Mouse (Mus musculus) CH12.LX (cell line): ENCODE results near the gene Itk. TPM values are rescaled to one million over a fixed set of nuclear protein-coding genes. Genes with fewer than 3 reads are reported as not detected.
A peak's percentile ranks its signal among the peaks of the same experiment; 100 is the strongest.

Experiments used
- DNase-seq: peaks from one replicate; pipeline ENCODE4 v3.0.0-alpha.2; 2013; ENCODE audit errors: extremely low read depth
- H3K27ac ChIP-seq: 2 replicates; pipeline ENCODE4 v1.5.1; 2012; ENCODE audit warnings: low read depth, mild to moderate bottlenecking, control low read depth, moderate library complexity; ENCODE audit not compliant: insufficient read depth
- H3K27me3 ChIP-seq: replicated peaks from 2 replicates; pipeline ENCODE3; 2012; ENCODE audit warnings: inconsistent platforms
- H3K36me3 ChIP-seq, 2 experiments: replicated peaks in 1 of 2; 2 replicates each; pipeline versions ENCODE3 to v1.6.1; 2012; ENCODE audit warnings: inconsistent platforms in 1 of 2, low read length in 1 of 2, mild to moderate bottlenecking in 1 of 2, mixed read lengths in 1 of 2, moderate library complexity in 1 of 2; ENCODE audit not compliant: control insufficient read depth in 1 of 2, insufficient read depth in 1 of 2
- H3K4me1 ChIP-seq, 2 experiments: 2 replicates each; pipeline ENCODE4 v1.6.1; 2012; ENCODE audit warnings: inconsistent platforms in 1 of 2, moderate library complexity in 1 of 2; ENCODE audit not compliant: insufficient read depth in 2 of 2, control insufficient read depth in 1 of 2
- H3K4me2 ChIP-seq: 2 replicates; pipeline ENCODE4 v1.6.1; 2012; ENCODE audit warnings: low read depth, mild to moderate bottlenecking, control low read depth; ENCODE audit not compliant: poor library complexity, insufficient read depth, severe bottlenecking
- H3K4me3 ChIP-seq, 3 experiments: fragments of 150-350 bp in 1 of 3; sonication (generic) in 1 of 3; replicated peaks in 1 of 3; 2 replicates each; pipeline versions ENCODE3 to v1.5.1; 2011 to 2012; ENCODE audit warnings: low read depth in 2 of 3, low read length in 2 of 3, mild to moderate bottlenecking in 2 of 3, moderate library complexity in 2 of 3, control low read depth in 1 of 3, improper control_type of control experiment in 1 of 3, inconsistent platforms in 1 of 3, mixed read lengths in 1 of 3; ENCODE audit not compliant: poor library complexity in 1 of 3
- H3K79me2 ChIP-seq: replicated peaks from 2 replicates; pipeline ENCODE4 v1.6.1; 2012; ENCODE audit warnings: mild to moderate bottlenecking, moderate library complexity; ENCODE audit not compliant: control insufficient read depth, poor library complexity, insufficient read depth, severe bottlenecking; ENCODE audit errors: extremely low read depth
- H3K9ac ChIP-seq: 2 replicates; pipeline ENCODE4 v1.6.1; 2012; ENCODE audit warnings: low read depth, mild to moderate bottlenecking, control low read depth, moderate library complexity; ENCODE audit not compliant: insufficient read depth
- H3K9me3 ChIP-seq: replicated peaks from 2 replicates; pipeline ENCODE3; 2012; ENCODE audit warnings: low read length, inconsistent platforms, mixed read lengths
- BHLHE40 ChIP-seq: IDR thresholded peaks from 2 replicates; pipeline ENCODE4 v1.6.1; 2011; ENCODE audit warnings: mild to moderate bottlenecking, low read depth, low read length, improper control_type of control experiment
- CHD1 ChIP-seq: IDR thresholded peaks from 2 replicates; pipeline ENCODE4 v1.6.1; 2012; ENCODE audit warnings: low read depth, low read length, improper control_type of control experiment, inconsistent platforms
- CHD2 ChIP-seq: IDR thresholded peaks from 2 replicates; pipeline ENCODE4 v1.6.1; 2011; ENCODE audit warnings: low read length, improper control_type of control experiment
- CTCF ChIP-seq, 2 experiments: IDR thresholded peaks in 1 of 2; conservative IDR thresholded peaks in 1 of 2; 2 replicates each; pipeline ENCODE4 v1.5.1; 2011 to 2012; ENCODE audit warnings: low read depth in 2 of 2, low read length in 2 of 2, improper control_type of control experiment in 1 of 2, inconsistent platforms in 1 of 2, mild to moderate bottlenecking in 1 of 2, moderate library complexity in 1 of 2
- E2F4 ChIP-seq: IDR thresholded peaks from 2 replicates; pipeline ENCODE4 v1.6.1; 2011; ENCODE audit warnings: low read depth, low read length, improper control_type of control experiment; ENCODE audit not compliant: insufficient replicate concordance
- ELF1 ChIP-seq: IDR thresholded peaks from 2 replicates; pipeline ENCODE4 v1.6.1; 2014; ENCODE audit warnings: low read depth, mild to moderate bottlenecking, inconsistent platforms, low read length, improper control_type of control experiment
- EP300 ChIP-seq: IDR thresholded peaks from 2 replicates; pipeline ENCODE4 v1.6.1; 2011; ENCODE audit warnings: low read length, improper control_type of control experiment
- ETS1 ChIP-seq: conservative IDR thresholded peaks from 2 replicates; pipeline ENCODE4 v1.6.1; 2012; ENCODE audit warnings: low read depth, mild to moderate bottlenecking, inconsistent platforms, low read length, improper control_type of control experiment, moderate library complexity
- GABPA ChIP-seq: IDR thresholded peaks from 2 replicates; pipeline ENCODE4 v1.6.1; 2012; ENCODE audit warnings: low read depth, low read length, improper control_type of control experiment, inconsistent platforms; ENCODE audit not compliant: insufficient replicate concordance
- HCFC1 ChIP-seq: IDR thresholded peaks from 2 replicates; pipeline ENCODE4 v1.6.1; 2012; ENCODE audit warnings: low read depth, mild to moderate bottlenecking, inconsistent platforms, low read length, improper control_type of control experiment
- IRF4 ChIP-seq: IDR thresholded peaks from 2 replicates; pipeline ENCODE4 v1.6.1; 2014; ENCODE audit warnings: low read depth, mild to moderate bottlenecking, inconsistent platforms, low read length, improper control_type of control experiment
- JUN ChIP-seq: IDR thresholded peaks from 2 replicates; pipeline ENCODE4 v1.6.1; 2011; ENCODE audit warnings: low read depth, mild to moderate bottlenecking, low read length, improper control_type of control experiment, moderate library complexity; ENCODE audit not compliant: insufficient read depth
- JUND ChIP-seq: conservative IDR thresholded peaks from 2 replicates; pipeline ENCODE4 v1.6.1; 2011; ENCODE audit warnings: low read depth, low read length, improper control_type of control experiment
- KAT2A ChIP-seq: IDR thresholded peaks from 2 replicates; pipeline ENCODE4 v1.6.1; 2012; ENCODE audit warnings: low read length, improper control_type of control experiment, inconsistent platforms; ENCODE audit not compliant: insufficient replicate concordance
- MAFK ChIP-seq: IDR thresholded peaks from 2 replicates; pipeline ENCODE4 v1.6.1; 2011; ENCODE audit warnings: low read length, improper control_type of control experiment; ENCODE audit not compliant: insufficient replicate concordance
- MAX ChIP-seq: IDR thresholded peaks from 2 replicates; pipeline ENCODE4 v1.6.1; 2011; ENCODE audit warnings: low read length, improper control_type of control experiment
- MAZ ChIP-seq: IDR thresholded peaks from 2 replicates; pipeline ENCODE4 v1.6.1; 2012; ENCODE audit warnings: low read depth, mild to moderate bottlenecking, inconsistent platforms, low read length, improper control_type of control experiment, moderate library complexity
- MEF2A ChIP-seq: IDR thresholded peaks from 2 replicates; pipeline ENCODE4 v1.6.1; 2014; ENCODE audit warnings: low read depth, mild to moderate bottlenecking, inconsistent platforms, low read length, improper control_type of control experiment, borderline replicate concordance
- MXI1 ChIP-seq: IDR thresholded peaks from 2 replicates; pipeline ENCODE4 v1.6.1; 2011; ENCODE audit warnings: mild to moderate bottlenecking, low read depth, low read length, improper control_type of control experiment
- MYC ChIP-seq: IDR thresholded peaks from 2 replicates; pipeline ENCODE4 v1.6.1; 2011; ENCODE audit warnings: low read depth, mild to moderate bottlenecking, improper control_type of control experiment, low read length
- NELFE ChIP-seq: IDR thresholded peaks from 2 replicates; pipeline ENCODE4 v1.6.1; 2011; ENCODE audit warnings: low read depth, low read length, improper control_type of control experiment
- NRF1 ChIP-seq: IDR thresholded peaks from 2 replicates; pipeline ENCODE4 v1.6.1; 2014; ENCODE audit warnings: low read depth, mild to moderate bottlenecking, inconsistent platforms, low read length, improper control_type of control experiment, moderate library complexity
- PAX5 ChIP-seq: IDR thresholded peaks from 2 replicates; pipeline ENCODE4 v1.6.1; 2012; ENCODE audit warnings: low read length, inconsistent platforms, mixed read lengths
- POLR2A ChIP-seq: IDR thresholded peaks from 2 replicates; pipeline ENCODE4 v1.6.1; 2011; ENCODE audit warnings: low read depth, mild to moderate bottlenecking, improper control_type of control experiment, low read length
- POLR2AphosphoS2 ChIP-seq: IDR thresholded peaks from 2 replicates; pipeline ENCODE4 v1.6.1; 2011; ENCODE audit warnings: low read depth, low read length, improper control_type of control experiment
- RAD21 ChIP-seq: IDR thresholded peaks from 2 replicates; pipeline ENCODE4 v1.6.1; 2011; ENCODE audit warnings: low read depth, mild to moderate bottlenecking, low read length, improper control_type of control experiment, moderate library complexity
- RCOR1 ChIP-seq: conservative IDR thresholded peaks from 2 replicates; pipeline ENCODE4 v1.6.1; 2012; ENCODE audit warnings: low read depth, mild to moderate bottlenecking, inconsistent platforms, low read length, improper control_type of control experiment
- SIN3A ChIP-seq: IDR thresholded peaks from 2 replicates; pipeline ENCODE4 v1.6.1; 2012; ENCODE audit warnings: low read length, improper control_type of control experiment, inconsistent platforms
- SMC3 ChIP-seq: IDR thresholded peaks from 2 replicates; pipeline ENCODE4 v1.6.1; 2011; ENCODE audit warnings: low read depth, low read length, improper control_type of control experiment
- TBP ChIP-seq: conservative IDR thresholded peaks from 2 replicates; pipeline ENCODE4 v1.6.1; 2011; ENCODE audit warnings: low read depth, low read length, improper control_type of control experiment
- TCF12 ChIP-seq: IDR thresholded peaks from 2 replicates; pipeline ENCODE4 v1.6.1; 2014; ENCODE audit warnings: low read depth, mild to moderate bottlenecking, inconsistent platforms, low read length, improper control_type of control experiment
- UBTF ChIP-seq: IDR thresholded peaks from 2 replicates; pipeline ENCODE4 v1.6.1; 2012; ENCODE audit warnings: low read depth, mild to moderate bottlenecking, inconsistent platforms, low read length, improper control_type of control experiment, moderate library complexity
- USF1 ChIP-seq: IDR thresholded peaks from 2 replicates; pipeline ENCODE4 v1.6.1; 2014; ENCODE audit warnings: low read depth, mild to moderate bottlenecking, inconsistent platforms, low read length, improper control_type of control experiment
- USF2 ChIP-seq: conservative IDR thresholded peaks from 2 replicates; pipeline ENCODE4 v1.6.1; 2011; ENCODE audit warnings: low read depth, low read length, improper control_type of control experiment
- ZC3H11A ChIP-seq: IDR thresholded peaks from 2 replicates; pipeline ENCODE4 v1.6.1; 2012; ENCODE audit warnings: low read depth, mild to moderate bottlenecking, inconsistent platforms, low read length, improper control_type of control experiment
- ZKSCAN1 ChIP-seq: IDR thresholded peaks from 2 replicates; pipeline ENCODE4 v1.6.1; 2012; ENCODE audit warnings: low read depth, inconsistent platforms, low read length, improper control_type of control experiment, borderline replicate concordance
- ZMIZ1 ChIP-seq: IDR thresholded peaks from 2 replicates; pipeline ENCODE4 v1.6.1; 2012; ENCODE audit warnings: low read depth, mild to moderate bottlenecking, inconsistent platforms, low read length, improper control_type of control experiment
- ZNF384 ChIP-seq: IDR thresholded peaks from 2 replicates; pipeline ENCODE4 v1.6.1; 2012; ENCODE audit warnings: low read depth, low read length, improper control_type of control experiment, inconsistent platforms
- dilution Hi-C: fragments of 300-500 bp; cut with MboI; formaldehyde crosslinking; loops from 2 replicates; pipeline ENCODE4 v1.14.3; 2020; ENCODE audit warnings: low sequenced_read_pairs; ENCODE audit not compliant: extremely low pct_unique_long_range_greater_than_20kb, extremely low pct_ligation_motif_present
- in situ Hi-C: fragments of 300-500 bp; cut with MboI; formaldehyde crosslinking; loops from 3 replicates; pipeline ENCODE4 v1.14.3; 2019; ENCODE audit warnings: low sequenced_read_pairs, low pct_ligation_motif_present, low pct_unique_long_range_greater_than_20kb, mixed read lengths
- polyA plus RNA-seq: library from polyadenylated mRNA; unstranded; fragments of >175 nt; gene quantifications from 2 replicates; pipeline ENCODE4 v1.2.1, GENCODE M21; 2012; ENCODE audit warnings: low read depth; ENCODE audit not compliant: insufficient read length
- total RNA-seq, 2 experiments: library from RNA; depleted of rRNA; stranded (reverse); fragments of 300-350 nt in 1 of 2; fragments of >200 nt in 1 of 2; gene quantifications; 2 replicates each; pipeline ENCODE4 v1.2.3; 2012 to 2014

Gene Itk
- total and polyA plus RNA-seq, 3 experiments: 0.11 to 0.64 (median 0.17) TPM

DNA sequence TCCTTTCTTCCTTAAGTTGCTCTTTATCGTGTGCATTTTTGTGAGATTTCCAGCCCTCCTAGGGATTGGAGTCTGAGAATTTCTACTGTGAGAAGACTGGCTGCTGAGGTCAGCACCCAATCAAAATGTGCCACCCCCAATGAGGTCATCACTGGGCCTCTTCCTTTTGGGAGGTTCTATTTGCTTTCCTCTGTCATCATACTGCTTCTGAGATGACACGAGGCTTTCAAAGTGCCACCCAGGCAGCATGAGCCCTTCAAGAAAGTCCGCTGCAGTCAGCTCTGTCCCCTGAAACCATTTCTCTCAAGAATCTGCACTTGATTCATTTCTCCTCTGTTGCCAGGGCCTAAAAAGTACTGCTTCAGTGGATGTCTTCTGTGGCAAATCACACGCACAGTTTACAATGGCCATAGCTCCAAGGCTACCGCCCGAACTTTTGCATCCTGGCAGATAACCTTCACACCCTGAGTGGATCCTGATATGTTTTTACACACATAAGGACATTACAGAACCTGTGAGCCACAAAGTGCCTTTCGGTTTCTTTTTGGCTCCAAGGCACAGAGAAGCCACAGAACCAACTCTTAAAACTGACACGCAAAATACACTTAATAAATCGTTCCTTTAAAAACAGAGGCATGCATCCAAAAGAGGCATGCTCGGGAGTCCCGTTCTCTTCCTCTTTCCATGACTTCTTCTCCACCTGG is 80.9 kb downstream of the Itk start:
- peak overlapping the region; percentile 97 for H3K27ac ChIP-seq
- peak; percentile 96 for DNase-seq

GRCm38 (mm10) chr11:46307768-46308167 is 81.5 kb downstream of the Itk start:
- Histone ChIP-seq H3K27ac (peak overlapping the region; percentile 97), H3K79me2 (peaks cover 81% of the 10 kb centered on the region), H3K4me1 (peaks cover 17 to 43% of the 10 kb centered on the region in 2 experiments), H3K9me3 (no peaks in the 10 kb centered on the region), H3K4me2 (peak overlapping the region; percentile 85), H3K4me3 (peak overlapping the region; percentile 56 to 94 (median 89)), H3K27me3 (no peaks in the 10 kb centered on the region), H3K36me3 (peaks cover 5 to 31% of the 10 kb centered on the region in 2 experiments), H3K9ac (peak overlapping the region; percentile 90)
- in situ Hi-C loops (loop anchor here (5.0 kb wide), 2 partner anchors 40 to 130 kb away; partner anchors contain the start of gene Med7), dilution Hi-C loops (no loop called here)
- peak; percentile 54 for DNase-seq
- TF ChIP-seq USF1 (no peak), TBP (0 out of 2 replicates have a peak, but pooled peaks have one; percentile 33)

More for the DNA sequence above, 80.9 kb downstream of the Itk start:
- peak overlapping the region; percentile 85 for H3K4me2 ChIP-seq
- H3K79me2 ChIP-seq: peaks cover 75% of the 10 kb centered on the region
- no peaks in the 10 kb centered on the region for H3K27me3 ChIP-seq
- H3K9me3 ChIP-seq: no peaks in the 10 kb centered on the region
- peaks cover 3 to 24% of the 10 kb centered on the region in 2 experiments for H3K36me3 ChIP-seq
- in situ Hi-C loops: loop anchor here (5.0 kb wide), 2 partner anchors 39 to 129 kb away; partner anchors contain the start of gene Med7
- dilution Hi-C loops: no loop called here
- peak; percentile 95 for TF ChIP-seq TBP
- peak; percentile 98 for TF ChIP-seq SIN3A
- 0 out of 2 replicates have a peak, but pooled peaks have one; percentile 51 for TF ChIP-seq E2F4
- no peak for TF ChIP-seq PAX5
- no peak for TF ChIP-seq USF1
- TF ChIP-seq ZMIZ1: peak; percentile 98
- TF ChIP-seq HCFC1: peak; percentile 57
- peak; percentile 95 for TF ChIP-seq TCF12
- TF ChIP-seq MYC: peak; percentile 99
- no peak for TF ChIP-seq ZKSCAN1
- peak; percentile 23; the same call in 1 of the 2 replicates for TF ChIP-seq CHD1
- TF ChIP-seq ETS1: peak; percentile 95
- TF ChIP-seq MAZ: peak; percentile 61
- peak; percentile 95 for TF ChIP-seq NELFE
- TF ChIP-seq CHD2: peak; percentile 74
- TF ChIP-seq ZNF384: 0 out of 2 replicates have a peak, but pooled peaks have one; percentile 29
- peak; percentile 98 for TF ChIP-seq MAX
- TF ChIP-seq MEF2A: peak; percentile 75; the same call in 1 of the 2 replicates
- no peak for TF ChIP-seq UBTF
- peak; percentile 55; the same call in 1 of the 2 replicates for TF ChIP-seq EP300
- peak; percentile 90 for TF ChIP-seq POLR2A
- 0 out of 2 replicates have a peak, but pooled peaks have one; percentile 73 for TF ChIP-seq RCOR1
- TF ChIP-seq CTCF (conservative IDR thresholded peaks at IDR 0.05 in 1 of 2, IDR thresholded peaks at IDR 0.05 in 1 of 2; ENCODE audit: low read depth in 2 of 2, low read length in 2 of 2): no peak
- TF ChIP-seq ELF1: peak; percentile 61
- TF ChIP-seq BHLHE40: peak; percentile 68
- TF ChIP-seq POLR2AphosphoS2: peak; percentile 80; the same call in 1 of the 2 replicates
- peak; percentile 99 for TF ChIP-seq MXI1
- no peak for TF ChIP-seq NRF1
- TF ChIP-seq MAFK: peak; percentile 82
- 0 out of 2 replicates have a peak, but pooled peaks have one; percentile 13 for TF ChIP-seq GABPA
- 0 out of 2 replicates have a peak, but pooled peaks have one; percentile 71 for TF ChIP-seq KAT2A
- peak; percentile 88 for TF ChIP-seq JUND
- TF ChIP-seq SMC3: peak; percentile 33
- TF ChIP-seq IRF4: peak; percentile 87
- TF ChIP-seq USF2: no peak
- no peak for TF ChIP-seq ZC3H11A
- TF ChIP-seq RAD21: no peak; the same call in none of the 2 replicates
- peak; percentile 84 for TF ChIP-seq JUN
- H3K9ac ChIP-seq: peak overlapping the region; percentile 90
- H3K4me3 ChIP-seq: peak overlapping the region; percentile 89 to 96 (median 94)
- H3K4me1 ChIP-seq: peaks cover 20 to 43% of the 10 kb centered on the region in 2 experiments
